Comparison of ENCODE assay signal across 11 mouse cellular contexts in genomic region chr6:126513154-126513553, GRCm38 (mm10). TPM values are rescaled to one million over a fixed set of nuclear protein-coding genes. Genes with fewer than 3 reads are reported as not detected.
DNase-seq lines count a peak whose midpoint lies in the region; ATAC-seq and TF ChIP-seq lines count a peak whose summit lies in the region.
"Had no signal": no experiment of that assay in that cellular context is flagged by ENCODE, and none has a peak within 500 bp of the region (broad histone marks: within the 10 kb centered on the region; RNA-seq: fewer than 3 reads in every experiment).

No protein-coding gene starts in this region.

- no peak overlapping the region for H3K4me3 ChIP-seq in stomach, postnatal 0 days (ENCODE audit: low read depth, low read length)
- H3K4me3 ChIP-seq: erythroblast, embryonic 14.5 days; heart, embryonic 15.5 days had no signal

- H3K9me3 ChIP-seq in stomach, postnatal 0 days (ENCODE audit: control insufficient read depth, low read length) = no peaks in the 10 kb centered on the region
- H3K9me3 ChIP-seq: heart, embryonic 15.5 days had no signal

- peak; percentile 66 for TF ChIP-seq CTCF in stomach, postnatal 0 days (IDR thresholded peaks at IDR 0.05; ENCODE audit: low read depth)

- intact Hi-C loops in heart, postnatal 14 days (cut with DNase I) = no loop called here

- no peak for TF ChIP-seq EP300 in stomach, postnatal 0 days (optimal IDR thresholded peaks at IDR 0.05)

- no peak overlapping the region for H3K4me2 ChIP-seq in stomach, postnatal 0 days (replicated peaks; ENCODE audit: low read depth)
- H3K4me2 ChIP-seq: heart, embryonic 15.5 days had no signal

- no peaks in the 10 kb centered on the region for H3K36me3 ChIP-seq in stomach, postnatal 0 days (ENCODE audit: control insufficient read depth, insufficient read depth, low read length)
- H3K36me3 ChIP-seq: heart, embryonic 15.5 days had no signal

- 82% methylated on average over 3 of the region's 3 CpGs for WGBS in stomach, postnatal 0 days

- peak; percentile 18 for DNase-seq in adrenal gland, adult 2 months
- DNase-seq in adrenal gland, postnatal 4 days (ENCODE audit: low spot score in 2 of 2) = no peak
- peak; percentile 51 to 62 for DNase-seq in heart, postnatal 14 days
- no peak for DNase-seq in heart, adult 9 months (ENCODE audit: low spot score in 2 of 2)
- DNase-seq in thymus, postnatal 4 days = peak; percentile 13
- DNase-seq in thymus, postnatal 0 days (ENCODE audit: low spot score) = no peak
- DNase-seq in stomach, postnatal 0 days (ENCODE audit: low spot score) = no peak
- no peak for DNase-seq in right cerebral cortex, postnatal 4 days

- no peaks in the 10 kb centered on the region for H3K4me1 ChIP-seq in stomach, postnatal 0 days (replicated peaks; ENCODE audit: control insufficient read depth, insufficient read depth)

- H3K9ac ChIP-seq in stomach, postnatal 0 days (ENCODE audit: low read length) = no peak overlapping the region
- H3K9ac ChIP-seq: heart, embryonic 15.5 days had no signal

- no peaks in the 10 kb centered on the region for H3K27me3 ChIP-seq in stomach, postnatal 0 days (ENCODE audit: control insufficient read depth, insufficient read depth, low read length)
- H3K27me3 ChIP-seq: heart, embryonic 15.5 days had no signal

- ATAC-seq in stomach, postnatal 0 days (ENCODE audit: low FRiP score, low TSS enrichment) = no peak

- no peak overlapping the region for H3K27ac ChIP-seq in stomach, postnatal 0 days (replicated peaks)
- H3K27ac ChIP-seq: heart, embryonic 15.5 days had no signal

RNA-seq across cellular contexts. Expression of gene Kcna5, which starts 22.1 kb away (rescaled TPM):
- 1 to 10 TPM; 2.9 to 3.0 TPM for total RNA-seq in adrenal gland, adult 2 months (2021)
- 3.5 and 3.8 TPM in 2 replicates for polyA plus RNA-seq in adrenal gland, adult 2 months (2012; rRNA removed)
- total RNA-seq in adrenal gland, postnatal 4 days (2021) = 1 to 10 TPM; 6.3 to 6.8 TPM
- 10 to 100 TPM; 31.5 to 31.8 TPM for total RNA-seq in heart, postnatal 14 days (2021)
- polyA plus RNA-seq in thymus, postnatal 0 days (2015; fragmentation: Nextera tagmentation; extraction: Ambion mirVana) = 0.36 and 0.48 TPM in 2 replicates
- 3.2 and 3.5 TPM in 2 replicates for polyA plus RNA-seq in stomach, postnatal 0 days (2015; fragmentation: Nextera tagmentation; extraction: Ambion mirVana)
- polyA plus RNA-seq: C2C12; erythroblast, embryonic 14.5 days had no signal

Comparison
In these comparisons a context has a peak if more than half of its experiments do, and no peak if none do; other contexts are left out.
1. DNase-seq: peak in adrenal gland, adult 2 months (single experiment), heart, postnatal 14 days (2 of 2) and thymus, postnatal 4 days (single experiment); none in adrenal gland, postnatal 4 days (0 of 2), heart, adult 9 months (0 of 2), thymus, postnatal 0 days (single experiment), stomach, postnatal 0 days (single experiment) and right cerebral cortex, postnatal 4 days (single experiment).
2. RNA of gene Kcna5, which starts 22.1 kb away (total RNA-seq): 31.5 to 31.8 TPM in heart, postnatal 14 days; 6.3 to 6.8 TPM in adrenal gland, postnatal 4 days and 2.9 to 3.0 TPM in adrenal gland, adult 2 months; every median in the first group is over 4 times any median in the second.